Mouse (Mus musculus) lung, embryonic 16.5 days (tissue): Measurements from ENCODE around the gene Defb19. TPM values are rescaled to one million over a fixed set of nuclear protein-coding genes. Genes with fewer than 3 reads are reported as not detected.

Source experiments
- ATAC-seq: fragments of 200-750 bp; cut with Nextera tagmentation; 2 replicates; pipeline ENCODE4 v1.8.0; 2017; ENCODE audit warnings: low read depth, mild to moderate bottlenecking, moderate library complexity
- H3K27ac ChIP-seq: fragments of 300-500 bp; sonication (generic); 2 replicates; pipeline ENCODE4 v1.5.1; 2014; ENCODE audit warnings: mild to moderate bottlenecking, control low read depth, low read length
- H3K27me3 ChIP-seq: fragments of 300-500 bp; sonication (generic); 2 replicates; pipeline ENCODE4 v1.6.1; 2014; ENCODE audit warnings: low read depth, low read length, mixed read lengths; ENCODE audit not compliant: control insufficient read depth, insufficient read depth
- H3K36me3 ChIP-seq: fragments of 300-500 bp; sonication (generic); 2 replicates; pipeline ENCODE4 v1.6.1; 2014; ENCODE audit warnings: low read length; ENCODE audit not compliant: control insufficient read depth, insufficient read depth
- H3K4me1 ChIP-seq: fragments of 300-500 bp; sonication (generic); replicated peaks from 2 replicates; pipeline ENCODE4 v1.6.1; 2014; ENCODE audit warnings: low read length, mixed read lengths; ENCODE audit not compliant: control insufficient read depth, insufficient read depth
- H3K4me2 ChIP-seq: fragments of 300-500 bp; sonication (generic); 2 replicates; pipeline ENCODE4 v1.6.1; 2014; ENCODE audit warnings: low read depth, low read length, control low read depth
- H3K4me3 ChIP-seq: fragments of 300-500 bp; sonication (generic); 2 replicates; pipeline ENCODE4 v1.5.1; 2014; ENCODE audit warnings: mild to moderate bottlenecking, low read length, control low read depth
- H3K9ac ChIP-seq: fragments of 300-500 bp; sonication (generic); 2 replicates; pipeline ENCODE4 v1.6.1; 2014; ENCODE audit warnings: low read length, control low read depth
- H3K9me3 ChIP-seq: fragments of 300-500 bp; sonication (generic); 2 replicates; pipeline ENCODE4 v1.6.1; 2016; ENCODE audit warnings: low read length; ENCODE audit not compliant: control insufficient read depth
- WGBS: fragments of 180-500 bp; shearing (Covaris S2); extraction: QIAGEN DNeasy Blood & Tissue Kit; methylation state at CpG from one replicate; pipeline ENCODE4 v1.1.7; 2014; 5-methylcytosine and 5-hydroxymethylcytosine counted together
- polyA plus RNA-seq: library from polyadenylated mRNA; unstranded; fragments of >200 nt; fragmentation: Nextera tagmentation; extraction: Ambion mirVana; gene quantifications from 2 replicates; pipeline ENCODE4 v1.2.1, GENCODE M21; 2015

The Defb19 gene
- polyA plus RNA-seq, 1 experiment from 2014 or later, result not detected

GRCm38 (mm10) chr2:152600076-152600475 lies 20.0 kb upstream of the Defb19 start:
- no peaks in the 10 kb centered on the region for H3K4me1 ChIP-seq
- H3K36me3 ChIP-seq, result no peaks in the 10 kb centered on the region
- 63% methylated on average over 6 of the region's 6 CpGs for WGBS
- no peak overlapping the region for H3K4me2 ChIP-seq
- no peaks in the 10 kb centered on the region for H3K27me3 ChIP-seq
- H3K9ac ChIP-seq, result no peak overlapping the region
- H3K4me3 ChIP-seq, result no peak overlapping the region
- no peak overlapping the region for H3K27ac ChIP-seq
- no peaks in the 10 kb centered on the region for H3K9me3 ChIP-seq
- no peak for ATAC-seq

DNA sequence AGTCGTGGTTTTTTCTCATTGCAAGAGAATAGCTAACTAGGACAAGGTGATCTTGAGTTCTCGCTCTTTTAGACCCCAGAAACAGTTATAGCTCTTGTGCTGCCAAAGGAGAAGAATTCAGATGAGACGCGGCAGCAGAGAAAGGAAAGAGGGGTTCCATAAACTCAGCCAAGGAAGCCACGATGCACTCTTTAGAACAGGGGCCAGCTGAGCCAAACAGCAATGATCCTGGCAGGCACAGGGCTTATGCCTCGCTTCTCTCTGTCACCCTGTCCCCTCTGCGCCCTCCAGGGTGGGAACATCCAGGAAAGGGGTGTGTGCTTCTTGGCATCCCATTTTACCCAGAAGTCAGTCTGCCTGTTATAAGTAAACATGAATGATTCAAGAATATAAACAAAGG lies 19.2 kb upstream of the Defb19 start, which contains the start of gene Defb45:
Defb45 (minus strand) TSS at position 101 of the 400 bp plus-strand sequence.
- H3K36me3 ChIP-seq, result no peaks in the 10 kb centered on the region
- H3K4me3 ChIP-seq, result no peak within 1 kb of the TSS
- no peak within 1 kb of the TSS for H3K9ac ChIP-seq
- H3K9me3 ChIP-seq, result no peaks in the 10 kb centered on the region
- no peak for ATAC-seq
- no peaks in the 10 kb centered on the region for H3K27me3 ChIP-seq
- H3K4me1 ChIP-seq, result no peaks in the 10 kb centered on the region
- H3K27ac ChIP-seq, result no peak within 1 kb of the TSS
- 50% methylated on average over 7 of the region's 7 CpGs for WGBS
- no peak within 1 kb of the TSS for H3K4me2 ChIP-seq

- Histone ChIP-seq H3K4me3 (no peak overlapping the region), H3K36me3 (no peaks in the 10 kb centered on the region)
Measured at GRCm38 (mm10) chr2:152589021-152589420, 8.9 kb upstream of the Defb19 start.

DNA sequence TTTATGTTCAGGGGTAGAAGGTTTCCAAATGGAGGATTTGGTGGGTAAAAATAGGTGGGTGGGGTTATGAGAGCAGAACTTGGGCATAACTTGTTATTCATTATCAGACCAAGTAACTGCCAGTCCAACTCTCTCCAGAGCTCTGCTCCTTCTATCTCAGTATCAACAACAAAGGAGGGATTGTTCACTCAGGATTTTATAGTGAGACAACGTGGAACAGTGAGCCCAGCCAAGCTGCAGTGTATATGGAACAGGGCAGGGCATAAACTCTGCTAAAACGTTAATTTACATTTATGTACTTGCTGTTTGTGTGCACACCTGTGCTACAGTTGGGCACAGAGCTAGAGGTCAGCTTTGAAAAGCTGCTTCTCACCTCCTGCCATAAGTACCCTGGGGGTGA lies 8.3 kb upstream of the Defb19 start:
- no peaks in the 10 kb centered on the region for H3K36me3 ChIP-seq
- 23% methylated on average over 2 of the region's 2 CpGs for WGBS

More at GRCm38 (mm10) chr2:152589021-152589420, 8.9 kb upstream of the Defb19 start:
- Histone ChIP-seq H3K9me3 (no peaks in the 10 kb centered on the region), H3K9ac (no peak overlapping the region), H3K27me3 (no peaks in the 10 kb centered on the region), H3K27ac (no peak overlapping the region), H3K4me2 (no peak overlapping the region), H3K4me1 (no peaks in the 10 kb centered on the region)
- 21% methylated on average over 6 of the region's 6 CpGs for WGBS
- no peak for ATAC-seq

GRCm38 (mm10) chr2:152586926-152587560 lies 6.9 kb upstream of the Defb19 start:
- no peak overlapping the region for H3K27ac ChIP-seq
- H3K36me3 ChIP-seq, result no peaks in the 10 kb centered on the region
- 66% methylated on average over 4 of the region's 4 CpGs for WGBS

More for the DNA sequence above, 8.3 kb upstream of the Defb19 start:
- no peak for ATAC-seq
- Histone ChIP-seq H3K4me1 (no peaks in the 10 kb centered on the region), H3K9me3 (no peaks in the 10 kb centered on the region), H3K27me3 (no peaks in the 10 kb centered on the region), H3K9ac (no peak overlapping the region), H3K4me2 (no peak overlapping the region), H3K4me3 (no peak overlapping the region), H3K27ac (no peak overlapping the region)

GRCm38 (mm10) chr2:152580612-152581011 lies 500 bp upstream of the Defb19 start:
- ATAC-seq, result no peak
- no peak overlapping the region for H3K9ac ChIP-seq
- H3K36me3 ChIP-seq, result no peaks in the 10 kb centered on the region
- H3K27ac ChIP-seq, result no peak overlapping the region
- H3K27me3 ChIP-seq, result no peaks in the 10 kb centered on the region
- no peaks in the 10 kb centered on the region for H3K4me1 ChIP-seq
- H3K4me2 ChIP-seq, result no peak overlapping the region
- WGBS, result 68% methylated on average over 11 of the region's 11 CpGs
- no peak overlapping the region for H3K4me3 ChIP-seq
- no peaks in the 10 kb centered on the region for H3K9me3 ChIP-seq

More at GRCm38 (mm10) chr2:152586926-152587560, 6.9 kb upstream of the Defb19 start:
- H3K4me3 ChIP-seq, result no peak overlapping the region
- no peaks in the 10 kb centered on the region for H3K9me3 ChIP-seq
- no peaks in the 10 kb centered on the region for H3K27me3 ChIP-seq
- no peak overlapping the region for H3K4me2 ChIP-seq
- H3K9ac ChIP-seq, result no peak overlapping the region
- no peak for ATAC-seq
- H3K4me1 ChIP-seq, result no peaks in the 10 kb centered on the region

- no peaks in the 10 kb centered on the region for H3K9me3 ChIP-seq
- no peak overlapping the region for H3K27ac ChIP-seq
- H3K4me1 ChIP-seq, result no peaks in the 10 kb centered on the region
- no peak overlapping the region for H3K9ac ChIP-seq
- WGBS, result 86% methylated on average over 8 of the region's 8 CpGs
- H3K4me3 ChIP-seq, result no peak overlapping the region
- no peak for ATAC-seq
- H3K27me3 ChIP-seq, result no peaks in the 10 kb centered on the region; the same call in 1 of the 2 replicates
- H3K36me3 ChIP-seq, result no peaks in the 10 kb centered on the region
- no peak overlapping the region for H3K4me2 ChIP-seq
Measured at GRCm38 (mm10) chr2:152573484-152573883, 6.6 kb downstream of the Defb19 start.

DNA sequence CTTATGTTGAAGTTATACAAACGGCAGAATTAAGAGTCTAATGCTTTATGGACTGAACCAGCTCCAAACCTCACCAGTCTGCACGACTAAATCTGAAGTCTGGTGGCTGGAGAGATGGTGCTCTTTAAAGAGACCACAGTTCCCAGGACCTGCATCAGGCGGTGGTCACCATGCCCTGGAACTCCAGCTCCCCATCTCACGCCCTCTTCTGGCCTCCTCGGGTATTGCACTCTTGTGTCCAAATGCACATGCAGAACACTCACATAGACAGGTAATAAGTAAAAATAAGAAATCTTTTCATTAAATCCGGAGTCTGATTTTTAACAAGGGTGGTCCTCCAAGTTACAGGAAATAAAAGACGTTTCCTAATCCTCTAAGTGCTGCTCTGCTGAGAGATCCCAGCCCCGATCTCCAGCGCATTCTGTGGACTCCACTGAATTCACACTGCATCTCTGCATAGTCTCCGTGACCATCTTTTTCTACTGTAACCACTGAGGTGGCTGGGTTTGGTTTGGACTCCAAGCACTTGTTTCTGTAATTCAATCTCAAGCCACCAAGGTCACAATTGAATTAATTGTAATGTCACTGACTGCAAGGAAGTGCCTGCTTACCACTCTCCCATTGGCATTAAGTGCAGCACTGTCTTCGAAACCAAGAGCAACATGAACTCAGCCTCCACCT lies 7.9 kb downstream of the Defb19 start, which contains the start of gene Defb21:
Defb21 (plus strand) TSS at position 631 of the 681 bp plus-strand sequence.
- Histone ChIP-seq H3K4me3 (no peak within 1 kb of the TSS), H3K27ac (no peak within 1 kb of the TSS), H3K4me1 (no peaks in the 10 kb centered on the region), H3K9me3 (no peaks in the 10 kb centered on the region), H3K4me2 (no peak within 1 kb of the TSS), H3K36me3 (no peaks in the 10 kb centered on the region), H3K9ac (no peak within 1 kb of the TSS), H3K27me3 (no peaks in the 10 kb centered on the region; the same call in 1 of the 2 replicates)
- ATAC-seq, result no peak
- WGBS, result 57% methylated on average over 11 of the region's 11 CpGs

DNA sequence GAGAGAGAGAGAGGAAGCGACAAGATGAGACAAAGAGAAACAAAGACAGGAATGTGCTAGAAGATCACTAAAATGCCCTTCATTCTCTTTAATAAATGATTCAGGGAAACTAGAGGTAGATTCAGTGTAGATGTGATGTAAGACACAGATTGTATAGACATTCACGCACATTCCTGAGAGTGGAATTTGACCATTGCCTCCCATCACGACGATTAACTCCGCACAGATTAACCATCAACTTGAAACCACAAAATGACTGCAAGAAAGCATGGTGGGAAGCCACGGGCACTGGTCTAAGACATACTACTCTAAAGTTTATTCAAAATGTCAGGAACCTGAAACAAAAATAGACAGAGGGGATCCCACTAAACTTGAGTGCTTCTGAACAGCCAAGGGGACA lies 9.8 kb downstream of the Defb19 start:
- 53% methylated on average over 6 of the region's 6 CpGs for WGBS
- Histone ChIP-seq H3K9me3 (no peaks in the 10 kb centered on the region), H3K36me3 (no peaks in the 10 kb centered on the region), H3K27me3 (no peaks in the 10 kb centered on the region; the same call in 1 of the 2 replicates), H3K9ac (no peak overlapping the region), H3K4me1 (no peaks in the 10 kb centered on the region), H3K4me3 (no peak overlapping the region), H3K27ac (no peak overlapping the region), H3K4me2 (no peak overlapping the region)
- ATAC-seq, result no peak
